Mouse (Mus musculus): ENCODE results near the gene Adgrl3.

DNA sequence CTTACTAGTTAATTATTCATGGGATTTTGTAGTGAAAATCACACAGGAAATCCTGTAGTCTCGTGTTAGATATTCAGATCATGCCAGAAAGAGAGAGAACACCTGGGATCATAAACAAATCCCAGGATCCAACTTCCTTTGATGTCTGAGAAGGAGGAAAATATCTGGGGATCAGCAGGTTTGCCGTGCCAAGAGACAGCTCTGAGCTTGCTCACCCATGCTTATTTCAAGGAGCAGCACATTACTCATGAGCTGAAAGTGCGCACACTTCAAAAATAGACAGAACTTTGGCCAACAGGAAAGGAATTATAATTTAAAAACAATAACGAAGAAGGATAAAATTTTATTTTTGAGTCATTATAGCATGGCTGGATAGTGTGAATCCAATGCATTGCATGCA lies 446.0 kb downstream of the Adgrl3 start:
- TF ChIP-seq POLR2AphosphoS2 (IDR thresholded peaks at IDR 0.05; ENCODE audit: low read length), result no peak
- no peak for TF ChIP-seq MAZ (IDR thresholded peaks at IDR 0.05; ENCODE audit: low read depth, low read length)
- TF ChIP-seq CTCF (IDR thresholded peaks at IDR 0.05 in 2 of 3, conservative IDR thresholded peaks at IDR 0.05 in 1 of 3; ENCODE audit: control insufficient read depth in 1 of 3, insufficient read depth in 1 of 3, low read depth in 2 of 3, low read length in 3 of 3, poor library complexity in 1 of 3, severe bottlenecking in 1 of 3), result no peak
